Mouse (Mus musculus): ENCODE data around the gene Lgi4. TPM values are rescaled to one million over a fixed set of nuclear protein-coding genes. Genes with fewer than 3 reads are reported as not detected.

The Lgi4 gene
- polyA plus RNA-seq, 1 experiment from 2014 or later, result 1.5 TPM

DNA sequence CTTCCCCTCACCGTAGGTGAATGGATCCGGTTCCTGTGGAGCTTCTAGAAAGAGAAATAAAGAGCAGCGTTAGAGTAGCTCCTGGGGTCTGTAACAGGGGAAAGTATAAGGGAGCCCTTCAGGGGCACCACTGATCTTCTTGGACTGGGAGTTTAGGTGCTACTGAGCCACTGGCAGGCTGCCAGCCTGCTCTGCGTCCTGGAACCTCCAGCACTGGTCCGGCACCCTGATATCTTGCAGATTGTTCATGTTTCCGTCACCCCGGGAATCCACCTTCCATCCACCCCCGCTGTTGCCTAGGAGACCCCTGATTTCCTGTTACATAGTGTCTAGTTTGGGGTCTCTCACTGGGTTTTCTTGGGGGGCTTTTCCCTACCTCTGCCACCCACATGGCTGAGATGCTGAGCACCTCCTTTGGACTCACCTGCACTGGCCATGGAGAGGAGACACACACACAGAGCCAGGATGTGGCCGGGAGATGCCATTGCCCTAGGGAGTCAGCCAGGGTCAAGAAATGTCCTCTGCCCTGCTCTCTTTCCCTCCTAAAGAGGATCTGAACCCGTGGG is 5.2 kb upstream of the Lgi4 start:
- H3K9ac ChIP-seq, result no peak overlapping the region
- H3K4me3 ChIP-seq (replicated peaks), result no peak overlapping the region
- no peaks in the 10 kb centered on the region for H3K9me3 ChIP-seq
- no peak overlapping the region for H3K27ac ChIP-seq
- H3K4me2 ChIP-seq (replicated peaks), result peak overlapping the region; percentile 49; the same call in 1 of the 2 replicates
- peaks cover 59% of the 10 kb centered on the region for H3K4me1 ChIP-seq (replicated peaks)
- WGBS, result 34% methylated on average over 10 of the region's 10 CpGs
- H3K27me3 ChIP-seq (replicated peaks), result peaks cover 44% of the 10 kb centered on the region
- H3K36me3 ChIP-seq, result no peaks in the 10 kb centered on the region
- ATAC-seq, result no peak

DNA sequence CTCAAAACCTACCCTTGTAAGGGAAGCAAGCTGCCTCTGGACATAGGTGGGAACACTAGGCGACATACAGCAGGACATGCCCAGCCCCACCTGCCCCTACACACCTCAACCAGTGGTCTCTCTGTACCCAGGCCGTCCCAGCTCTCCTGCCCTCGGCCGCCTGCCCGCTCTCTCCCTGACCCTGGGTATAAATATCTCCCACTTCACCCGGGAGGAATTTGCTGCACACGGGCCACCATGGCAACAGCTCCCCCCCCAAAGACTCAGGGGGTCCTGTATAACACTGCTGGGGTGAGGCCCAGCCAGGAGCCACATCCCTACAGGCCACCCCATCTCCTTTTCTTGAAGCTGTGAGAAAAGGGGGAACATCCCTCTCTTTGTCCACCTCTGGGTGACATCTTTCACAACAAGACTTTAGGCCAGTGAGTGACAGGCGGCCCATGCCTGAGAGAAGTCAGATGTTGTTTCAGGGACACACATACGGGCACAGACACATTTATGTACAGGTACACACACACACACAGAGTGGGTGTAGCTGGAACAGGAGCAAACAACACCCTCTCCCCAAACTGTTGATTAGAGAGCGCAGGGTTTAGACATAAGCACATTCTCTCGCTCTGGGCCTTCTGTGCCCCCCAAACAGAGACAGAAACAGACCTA is 4.4 kb upstream of the Lgi4 start:
- peaks cover 37% of the 10 kb centered on the region for H3K27me3 ChIP-seq (replicated peaks)
- H3K36me3 ChIP-seq, result no peaks in the 10 kb centered on the region
- 51% methylated on average over 11 of the region's 11 CpGs for WGBS
- peak overlapping the region; percentile 54 for H3K4me2 ChIP-seq (replicated peaks)
- H3K27ac ChIP-seq, result peak overlapping the region; percentile 71
- no peak for ATAC-seq
- peaks cover 59% of the 10 kb centered on the region for H3K4me1 ChIP-seq (replicated peaks)
- peak overlapping the region; percentile 30; the same call in 1 of the 2 replicates for H3K9ac ChIP-seq
- H3K4me3 ChIP-seq (replicated peaks), result peak overlapping the region; percentile 34
- no peaks in the 10 kb centered on the region for H3K9me3 ChIP-seq

DNA sequence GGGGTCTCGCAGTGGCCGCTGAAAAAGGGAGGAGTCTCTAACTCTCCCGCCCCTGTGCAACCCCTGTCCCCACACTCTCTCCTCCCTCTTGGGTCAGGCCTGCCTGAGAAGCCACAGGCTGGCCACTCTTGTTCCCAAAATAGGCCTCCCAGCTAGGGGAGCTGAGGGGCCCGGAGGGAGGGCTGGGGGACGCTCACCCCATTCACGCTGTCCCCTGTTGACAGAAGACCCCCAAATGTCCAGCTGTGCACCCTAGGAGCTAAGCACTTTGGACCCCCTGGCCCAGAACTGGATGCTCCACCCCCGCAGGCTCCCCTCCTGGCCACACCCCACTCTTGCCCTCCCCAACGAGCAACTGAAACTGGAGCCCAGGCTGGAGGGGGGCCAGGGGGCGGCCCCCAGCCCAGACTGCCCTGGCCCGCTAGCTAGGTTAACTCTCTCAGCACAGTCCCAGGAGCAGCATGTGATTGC is 3.8 kb upstream of the Lgi4 start:
- peak overlapping the region; percentile 71 for H3K27ac ChIP-seq
- peak; percentile 79 for ATAC-seq
- H3K4me2 ChIP-seq (replicated peaks), result peak overlapping the region; percentile 54
- 15% methylated on average over 10 of the region's 10 CpGs for WGBS
- H3K9me3 ChIP-seq, result no peaks in the 10 kb centered on the region
- peaks cover 53% of the 10 kb centered on the region for H3K4me1 ChIP-seq (replicated peaks)
- H3K4me3 ChIP-seq (replicated peaks), result peak overlapping the region; percentile 34
- H3K27me3 ChIP-seq (replicated peaks), result peaks cover 31% of the 10 kb centered on the region
- no peaks in the 10 kb centered on the region for H3K36me3 ChIP-seq
- peak overlapping the region; percentile 30 for H3K9ac ChIP-seq

- H3K27me3 ChIP-seq (replicated peaks), result peaks cover 27% of the 10 kb centered on the region
- no peak overlapping the region for H3K27ac ChIP-seq
- H3K4me2 ChIP-seq (replicated peaks), result no peak overlapping the region
- H3K4me1 ChIP-seq (replicated peaks), result peaks cover 48% of the 10 kb centered on the region
- ATAC-seq, result no peak
- H3K9ac ChIP-seq, result no peak overlapping the region
- H3K9me3 ChIP-seq, result no peaks in the 10 kb centered on the region
- no peaks in the 10 kb centered on the region for H3K36me3 ChIP-seq
- no peak overlapping the region for H3K4me3 ChIP-seq (replicated peaks)
- WGBS, result 21% methylated on average over 3 of the region's 4 CpGs
Measured at GRCm38 (mm10) chr7:31055883-31056282, 3.3 kb upstream of the Lgi4 start.

- no peak overlapping the region for H3K27ac ChIP-seq
- H3K4me2 ChIP-seq (replicated peaks), result no peak overlapping the region
- H3K9ac ChIP-seq, result no peak overlapping the region
- no peak overlapping the region for H3K4me3 ChIP-seq (replicated peaks)
- no peaks in the 10 kb centered on the region for H3K36me3 ChIP-seq
- no peak for ATAC-seq
- peaks cover 43% of the 10 kb centered on the region for H3K4me1 ChIP-seq (replicated peaks)
- H3K9me3 ChIP-seq, result no peaks in the 10 kb centered on the region
- whole genome bisulfite sequencing, result 72% methylated on average over 7 of the region's 7 CpGs
- H3K27me3 ChIP-seq (replicated peaks), result peaks cover 21% of the 10 kb centered on the region
Measured at GRCm38 (mm10) chr7:31056448-31056847, 2.7 kb upstream of the Lgi4 start.

DNA sequence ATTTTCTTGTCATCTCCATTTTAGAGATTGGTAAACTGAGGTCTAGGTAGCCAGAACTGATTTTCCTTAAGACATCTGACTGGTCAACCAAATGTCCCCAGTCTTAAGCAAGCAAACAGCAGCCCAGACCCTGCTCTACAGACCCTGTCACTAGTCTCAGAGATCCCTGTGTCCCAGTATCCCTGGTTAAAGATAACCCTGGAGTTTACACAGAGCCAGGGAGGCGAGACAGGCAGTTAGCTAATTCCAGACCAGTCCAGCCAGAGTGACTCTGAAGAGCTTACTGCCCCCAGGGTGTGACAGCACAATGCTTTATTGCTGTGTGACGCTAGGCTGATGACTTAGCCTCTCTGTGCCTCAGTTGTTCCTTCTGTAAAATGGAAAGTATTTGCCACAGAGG is 2.1 kb upstream of the Lgi4 start, which contains the start of gene Fxyd1:
Gene Fxyd1 (minus strand): TSS at position 129 of the 400 bp plus-strand sequence.
- Histone ChIP-seq H3K4me3 (replicated peaks) (no peak within 1 kb of the TSS), H3K36me3 (no peaks in the 10 kb centered on the region), H3K9ac (no peak within 1 kb of the TSS), H3K4me2 (replicated peaks) (no peak within 1 kb of the TSS), H3K27ac (no peak within 1 kb of the TSS), H3K4me1 (replicated peaks) (peaks cover 36% of the 10 kb centered on the region), H3K9me3 (no peaks in the 10 kb centered on the region), H3K27me3 (replicated peaks) (peaks cover 15% of the 10 kb centered on the region)
- WGBS, result 77% methylated on average over 2 of the region's 2 CpGs
- no peak for ATAC-seq

- peaks cover 8% of the 10 kb centered on the region for H3K27me3 ChIP-seq (replicated peaks)
- H3K27ac ChIP-seq, result no peak overlapping the region
- H3K36me3 ChIP-seq, result no peaks in the 10 kb centered on the region
- peaks cover 30% of the 10 kb centered on the region for H3K4me1 ChIP-seq (replicated peaks)
- H3K4me2 ChIP-seq (replicated peaks), result no peak overlapping the region
- H3K4me3 ChIP-seq (replicated peaks), result no peak overlapping the region
- 75% methylated on average over 5 of the region's 5 CpGs for WGBS
- ATAC-seq, result no peak
- H3K9me3 ChIP-seq, result no peaks in the 10 kb centered on the region
- H3K9ac ChIP-seq, result no peak overlapping the region
Measured at GRCm38 (mm10) chr7:31057730-31058129, 1.4 kb upstream of the Lgi4 start.

DNA sequence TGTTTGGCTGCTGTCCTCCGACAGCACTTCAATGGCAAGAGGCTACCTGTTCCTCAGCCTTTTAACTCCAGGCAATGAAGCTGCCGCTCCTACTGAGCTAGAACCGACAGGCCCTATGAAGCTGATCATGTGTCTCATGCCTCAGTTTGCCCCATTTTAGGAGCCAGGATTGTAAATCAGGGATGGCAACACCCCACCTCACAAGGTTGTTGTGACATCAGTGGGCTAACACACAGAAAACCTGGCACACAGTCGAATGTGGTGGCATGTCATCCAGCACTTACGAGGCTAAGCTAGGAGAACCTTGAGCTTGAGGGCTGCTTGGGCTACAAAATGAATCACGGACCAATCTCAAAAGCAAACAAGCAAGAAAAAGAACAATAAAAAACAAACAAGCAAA is 931 bp upstream of the Lgi4 start:
- H3K9ac ChIP-seq, result no peak overlapping the region
- peaks cover 3% of the 10 kb centered on the region; the same call in 1 of the 2 replicates for H3K27me3 ChIP-seq (replicated peaks)
- WGBS, result 85% methylated on average over 6 of the region's 6 CpGs
- no peak overlapping the region for H3K4me3 ChIP-seq (replicated peaks)
- H3K9me3 ChIP-seq, result no peaks in the 10 kb centered on the region
- H3K27ac ChIP-seq, result no peak overlapping the region
- ATAC-seq, result no peak
- H3K4me2 ChIP-seq (replicated peaks), result no peak overlapping the region
- H3K36me3 ChIP-seq, result no peaks in the 10 kb centered on the region
- peaks cover 25% of the 10 kb centered on the region for H3K4me1 ChIP-seq (replicated peaks)

GRCm38 (mm10) chr7:31059919-31060620 is 928 bp downstream of the Lgi4 start:
- Histone ChIP-seq H3K4me2 (replicated peaks) (no peak overlapping the region), H3K27me3 (replicated peaks) (no peaks in the 10 kb centered on the region), H3K4me1 (replicated peaks) (peaks cover 12% of the 10 kb centered on the region; the same call in 1 of the 2 replicates), H3K27ac (no peak overlapping the region), H3K9ac (no peak overlapping the region), H3K9me3 (no peaks in the 10 kb centered on the region), H3K36me3 (no peaks in the 10 kb centered on the region), H3K4me3 (replicated peaks) (no peak overlapping the region)
- WGBS, result 69% methylated on average over 11 of the region's 11 CpGs
- ATAC-seq, result no peak

- WGBS, result 88% methylated on average over 7 of the region's 7 CpGs
- no peak overlapping the region for H3K27ac ChIP-seq
- ATAC-seq, result no peak
- H3K27me3 ChIP-seq (replicated peaks), result no peaks in the 10 kb centered on the region
- H3K4me1 ChIP-seq (replicated peaks), result 0 out of 2 replicates have a peak, but pooled peaks cover 7% of the 10 kb centered on the region
- no peaks in the 10 kb centered on the region for H3K36me3 ChIP-seq
- no peaks in the 10 kb centered on the region for H3K9me3 ChIP-seq
- no peak overlapping the region for H3K4me2 ChIP-seq (replicated peaks)
- no peak overlapping the region for H3K9ac ChIP-seq
- no peak overlapping the region for H3K4me3 ChIP-seq (replicated peaks)
Measured at GRCm38 (mm10) chr7:31060621-31061010, 1.5 kb downstream of the Lgi4 start.

DNA sequence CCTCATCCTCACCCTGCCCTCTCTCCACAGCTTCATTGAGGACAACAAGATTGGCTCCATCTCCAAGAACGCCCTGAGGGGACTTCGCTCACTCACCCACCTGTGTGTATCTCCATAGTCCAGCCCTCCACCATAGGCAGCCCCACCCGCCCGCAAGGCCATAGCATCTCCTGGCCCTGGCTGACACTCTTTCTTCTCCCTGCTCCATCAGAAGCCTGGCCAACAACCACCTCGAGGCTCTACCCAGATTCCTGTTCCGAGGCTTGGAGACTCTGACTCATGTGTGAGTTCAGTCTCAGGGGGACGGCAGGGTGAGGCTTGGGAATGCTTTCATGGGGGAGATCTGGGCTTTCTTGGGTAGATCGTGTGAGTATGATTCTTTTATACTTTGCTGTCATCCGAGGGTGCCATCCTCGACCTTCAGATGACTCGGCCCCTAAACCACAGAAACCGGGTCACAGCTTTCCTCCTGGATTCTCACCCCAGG is 4.0 kb downstream of the Lgi4 start:
- Histone ChIP-seq H3K4me1 (replicated peaks) (peaks cover 12% of the 10 kb centered on the region), H3K36me3 (no peaks in the 10 kb centered on the region), H3K4me2 (replicated peaks) (no peak overlapping the region), H3K9ac (no peak overlapping the region), H3K27ac (no peak overlapping the region), H3K4me3 (replicated peaks) (no peak overlapping the region), H3K27me3 (replicated peaks) (no peaks in the 10 kb centered on the region), H3K9me3 (no peaks in the 10 kb centered on the region)
- 87% methylated on average over 12 of the region's 12 CpGs for WGBS
- no peak for ATAC-seq

DNA sequence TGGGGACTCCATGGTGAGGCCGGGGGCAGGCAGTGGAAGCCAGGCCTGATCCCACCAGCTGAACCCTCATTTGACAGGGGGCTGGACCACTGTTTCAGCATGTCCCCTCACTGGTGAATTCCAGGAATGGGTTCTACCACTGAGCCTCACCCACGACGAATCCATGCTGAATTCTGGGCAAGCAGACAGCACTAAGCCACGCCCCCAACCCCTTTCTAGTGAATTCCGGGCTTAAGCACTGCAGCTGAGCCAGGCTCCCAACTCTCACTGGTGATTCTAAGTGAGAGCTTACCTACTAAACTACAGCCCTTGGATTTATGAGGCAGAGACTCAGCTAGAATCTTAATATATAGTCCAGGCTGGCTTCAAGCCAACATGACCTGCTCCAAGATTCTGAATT is 8.7 kb downstream of the Lgi4 start:
- Histone ChIP-seq H3K4me2 (replicated peaks) (no peak overlapping the region), H3K4me3 (replicated peaks) (no peak overlapping the region), H3K9ac (no peak overlapping the region), H3K36me3 (no peaks in the 10 kb centered on the region), H3K27ac (0 out of 2 replicates have a peak overlapping the region, but pooled peaks have one; percentile 36), H3K27me3 (replicated peaks) (no peaks in the 10 kb centered on the region), H3K9me3 (no peaks in the 10 kb centered on the region), H3K4me1 (replicated peaks) (peaks cover 17% of the 10 kb centered on the region)
- 34% methylated on average over 5 of the region's 5 CpGs for WGBS
- ATAC-seq, result peak; percentile 34; the same call in 1 of the 2 replicates
